Mouse (Mus musculus) G1E (cell line): ENCODE data around the gene Yipf1.

Experiments used
- CTCF ChIP-seq: IDR thresholded peaks from 2 replicates; pipeline ENCODE4 v1.5.1; 2012; ENCODE audit warnings: low read depth, low read length, inconsistent platforms, mixed read lengths
- GATA1 ChIP-seq: IDR thresholded peaks from 2 replicates; pipeline ENCODE4 v1.6.1; 2012; ENCODE audit warnings: borderline replicate concordance, low read length, inconsistent platforms, mixed read lengths
- GATA2 ChIP-seq: IDR thresholded peaks from 2 replicates; pipeline ENCODE4 v1.6.1; 2012; ENCODE audit warnings: low read depth, low read length, inconsistent platforms, borderline replicate concordance
- POLR2AphosphoS5 ChIP-seq: IDR thresholded peaks from 2 replicates; pipeline ENCODE4 v1.6.1; 2012; ENCODE audit warnings: low read depth, low read length, inconsistent platforms; ENCODE audit not compliant: insufficient replicate concordance
- TAL1 ChIP-seq: conservative IDR thresholded peaks from 2 replicates; pipeline ENCODE4 v1.6.1; 2012; ENCODE audit warnings: low read depth, low read length, inconsistent platforms, mixed read lengths

DNA sequence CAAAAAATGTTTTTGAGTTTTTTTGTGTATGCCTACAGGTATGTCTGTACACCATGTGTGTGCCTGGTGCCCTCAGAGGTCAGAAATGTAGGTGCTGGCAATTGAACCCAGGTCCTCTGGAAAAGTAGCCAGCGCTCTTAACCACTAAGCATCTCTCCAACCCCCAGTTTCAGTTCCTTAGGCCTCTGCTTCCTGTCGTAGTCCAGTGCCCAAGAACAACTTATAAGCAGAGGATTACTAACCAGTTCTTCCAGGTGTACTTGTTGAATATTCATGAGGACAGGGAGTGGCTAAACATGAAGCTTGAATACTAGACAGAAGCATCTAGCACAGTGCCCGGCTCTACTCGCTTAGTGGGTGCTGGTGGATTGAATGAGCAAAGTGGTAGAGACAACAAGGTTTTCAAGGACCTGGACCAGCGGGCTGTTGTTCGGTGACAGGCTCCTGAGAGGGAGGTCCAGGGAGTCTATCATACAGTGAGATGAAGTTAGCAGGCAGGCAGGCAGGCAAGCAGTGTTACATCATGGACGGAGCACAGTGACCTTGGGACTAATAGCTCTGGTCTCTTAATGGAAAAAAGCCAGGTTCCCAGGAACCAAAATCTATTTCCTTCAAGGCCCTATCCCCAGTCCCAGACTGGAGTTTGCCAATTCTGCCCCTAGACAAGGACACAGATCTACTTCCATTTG is 46.4 kb downstream of the Yipf1 start:
- TF ChIP-seq TAL1: no peak
- no peak for TF ChIP-seq CTCF
- no peak for TF ChIP-seq GATA1
- no peak for TF ChIP-seq POLR2AphosphoS5
- TF ChIP-seq GATA2: no peak
